Mouse (Mus musculus) small intestine, adult 2 months (tissue): ENCODE measurements around the gene Trim3. TPM values are rescaled to one million over a fixed set of nuclear protein-coding genes. Genes with fewer than 3 reads are reported as not detected.

ENCODE experiments used
- H3K27ac ChIP-seq: fragments of 200-500 bp; 2 replicates; pipeline ENCODE4 v1.5.1; 2012; ENCODE audit warnings: low read depth, low read length, control low read depth, inconsistent platforms; ENCODE audit not compliant: insufficient read depth
- H3K27me3 ChIP-seq: fragments of 200-500 bp; 2 replicates; pipeline ENCODE4 v1.6.1; 2012; ENCODE audit warnings: mild to moderate bottlenecking, moderate library complexity, low read length, inconsistent platforms; ENCODE audit not compliant: control insufficient read depth, insufficient read depth
- H3K36me3 ChIP-seq: fragments of 200-500 bp; 2 replicates; pipeline ENCODE4 v1.6.1; 2012; ENCODE audit warnings: mild to moderate bottlenecking, low read length, control low read depth, inconsistent platforms; ENCODE audit not compliant: control insufficient read depth, insufficient read depth
- H3K4me1 ChIP-seq: fragments of 200-500 bp; 2 replicates; pipeline ENCODE4 v1.6.1; 2012; ENCODE audit warnings: low read length, inconsistent platforms, mixed read lengths; ENCODE audit not compliant: control insufficient read depth, insufficient read depth, insufficient read length
- H3K4me3 ChIP-seq: fragments of 200-500 bp; 2 replicates; pipeline ENCODE4 v1.5.1; 2012; ENCODE audit warnings: low read depth, mild to moderate bottlenecking, control low read depth, inconsistent platforms, low read length, moderate library complexity
- CTCF ChIP-seq: fragments of 200-500 bp; IDR thresholded peaks from 2 replicates; pipeline ENCODE4 v1.5.1; 2012; ENCODE audit warnings: low read depth, mild to moderate bottlenecking, control low read depth, inconsistent platforms, low read length, moderate library complexity, mixed read lengths; ENCODE audit not compliant: insufficient replicate concordance, insufficient read length; ENCODE audit errors: extremely low read depth
- POLR2A ChIP-seq: fragments of 200-500 bp; IDR thresholded peaks from 2 replicates; pipeline ENCODE4 v1.6.1; 2012; ENCODE audit warnings: low read depth, mild to moderate bottlenecking, control low read depth, inconsistent platforms, low read length, moderate library complexity
- WGBS: fragments of 180-500 bp; shearing (Covaris S2); methylation state at CpG from one replicate; pipeline ENCODE4 v1.1.7; 2018; 5-methylcytosine and 5-hydroxymethylcytosine counted together
- polyA plus RNA-seq: library from polyadenylated mRNA; depleted of rRNA; stranded (reverse); fragments of >200 nt; gene quantifications from 2 replicates; pipeline ENCODE4 v1.2.3, GENCODE M21; 2012

The Trim3 gene
- polyA plus RNA-seq, 1 experiment = 15.5 TPM

GRCm38 (mm10) chr7:105569512-105570496, 63.6 kb downstream of the Trim3 start:
- Histone ChIP-seq H3K4me1 (no peaks in the 10 kb centered on the region), H3K27me3 (no peaks in the 10 kb centered on the region), H3K27ac (no peak overlapping the region), H3K36me3 (no peaks in the 10 kb centered on the region; the same call in 1 of the 2 replicates), H3K4me3 (no peak overlapping the region)
- TF ChIP-seq POLR2A (no peak), CTCF (no peak)
- 70% methylated on average over 12 of the region's 12 CpGs for WGBS

- Histone ChIP-seq H3K4me1 (no peaks in the 10 kb centered on the region), H3K27me3 (no peaks in the 10 kb centered on the region), H3K4me3 (no peak overlapping the region), H3K27ac (no peak overlapping the region), H3K36me3 (no peaks in the 10 kb centered on the region; the same call in 1 of the 2 replicates)
- WGBS = 24% methylated on average over 6 of the region's 6 CpGs
- TF ChIP-seq POLR2A (no peak), CTCF (no peak)
These were observed 64.3 kb downstream of the Trim3 start for GRCm38 (mm10) chr7:105568988-105569471.

GRCm38 (mm10) chr7:105568583-105568982, 64.8 kb downstream of the Trim3 start:
- Histone ChIP-seq H3K4me1 (no peaks in the 10 kb centered on the region), H3K27ac (no peak overlapping the region), H3K36me3 (no peaks in the 10 kb centered on the region; the same call in 1 of the 2 replicates), H3K27me3 (no peaks in the 10 kb centered on the region), H3K4me3 (no peak overlapping the region)
- TF ChIP-seq CTCF (no peak), POLR2A (no peak)
- WGBS = 32% methylated on average over 7 of the region's 7 CpGs

GRCm38 (mm10) chr7:105565071-105565836, 68.1 kb downstream of the Trim3 start:
- no peak overlapping the region for H3K27ac ChIP-seq
- H3K4me1 ChIP-seq = no peaks in the 10 kb centered on the region
- H3K4me3 ChIP-seq = no peak overlapping the region
- no peak for TF ChIP-seq CTCF
- TF ChIP-seq POLR2A = no peak
- WGBS = 60% methylated on average over 17 of the region's 17 CpGs
- no peaks in the 10 kb centered on the region for H3K36me3 ChIP-seq
- no peaks in the 10 kb centered on the region for H3K27me3 ChIP-seq

GRCm38 (mm10) chr7:105563367-105563766, 70.0 kb downstream of the Trim3 start:
- WGBS = 75% methylated on average over 3 of the region's 3 CpGs
- TF ChIP-seq CTCF = no peak
- no peak for TF ChIP-seq POLR2A
- Histone ChIP-seq H3K36me3 (no peaks in the 10 kb centered on the region), H3K27ac (no peak overlapping the region), H3K4me3 (no peak overlapping the region), H3K27me3 (no peaks in the 10 kb centered on the region), H3K4me1 (no peaks in the 10 kb centered on the region)

GRCm38 (mm10) chr7:105562317-105562716, 71.1 kb downstream of the Trim3 start:
- no peak overlapping the region for H3K27ac ChIP-seq
- no peak for TF ChIP-seq CTCF
- no peak for TF ChIP-seq POLR2A
- WGBS = 69% methylated on average over 3 of the region's 3 CpGs
- H3K4me3 ChIP-seq = no peak overlapping the region
- H3K36me3 ChIP-seq = 0 out of 2 replicates have a peak, but pooled peaks cover 2% of the 10 kb centered on the region
- H3K4me1 ChIP-seq = no peaks in the 10 kb centered on the region
- no peaks in the 10 kb centered on the region for H3K27me3 ChIP-seq
